8 mouse cellular contexts compared by ENCODE assay signal in the genomic region with DNA sequence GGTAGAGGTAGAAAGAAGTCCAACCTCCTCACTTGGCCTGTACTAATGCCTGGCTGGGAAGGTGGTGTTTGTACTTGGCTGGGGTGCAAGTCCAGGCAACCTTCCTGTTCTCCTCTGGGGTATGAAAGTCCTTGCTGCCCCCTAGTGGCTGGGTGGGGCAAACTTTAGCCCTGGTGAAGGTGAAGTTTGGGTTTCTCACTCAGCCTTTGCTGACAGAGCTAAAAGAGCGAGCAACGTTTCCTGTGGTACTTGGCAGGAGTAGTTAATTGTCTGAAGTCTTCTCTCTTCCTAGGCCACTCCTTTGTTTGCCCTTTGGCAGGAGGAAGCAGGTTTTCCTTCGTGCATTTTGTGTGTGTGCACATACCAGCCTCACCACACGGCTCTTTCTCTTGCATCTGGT. TPM values are rescaled to one million over a fixed set of nuclear protein-coding genes. Genes with fewer than 3 reads are reported as not detected.
A peak's percentile ranks its signal among the peaks of the same experiment; 100 is the strongest.
DNase-seq lines count a peak whose midpoint lies in the region; ATAC-seq and TF ChIP-seq lines count a peak whose summit lies in the region.

No protein-coding gene starts in this region.

- peak; percentile 67 for TF ChIP-seq CTCF in lung, embryonic 14.5 days (IDR thresholded peaks at IDR 0.05; ENCODE audit: low read depth)

- no peak overlapping the region for H3K4me3 ChIP-seq in intestine, embryonic 14.5 days (ENCODE audit: low read depth, low read length)
- H3K4me3 ChIP-seq in intestine, embryonic 15.5 days (replicated peaks) = no peak overlapping the region
- no peak overlapping the region for H3K4me3 ChIP-seq in lung, embryonic 14.5 days (ENCODE audit: low read depth, low read length)
- H3K4me3 ChIP-seq in forebrain, embryonic 15.5 days = no peak overlapping the region

- WGBS in intestine, embryonic 14.5 days = 36% methylated on average over 4 of the region's 4 CpGs
- WGBS in intestine, embryonic 15.5 days = 33% methylated on average over 4 of the region's 4 CpGs
- 32% methylated on average over 4 of the region's 4 CpGs for WGBS in lung, embryonic 14.5 days
- 50% methylated on average over 4 of the region's 4 CpGs for WGBS in forebrain, embryonic 15.5 days

- H3K4me1 ChIP-seq in intestine, embryonic 14.5 days (replicated peaks; ENCODE audit: control insufficient read depth, insufficient read depth, low read length) = no peaks in the 10 kb centered on the region
- no peaks in the 10 kb centered on the region for H3K4me1 ChIP-seq in intestine, embryonic 15.5 days (replicated peaks)
- H3K4me1 ChIP-seq in lung, embryonic 14.5 days (ENCODE audit: insufficient read depth) = no peaks in the 10 kb centered on the region
- peaks cover 11% of the 10 kb centered on the region for H3K4me1 ChIP-seq in forebrain, embryonic 15.5 days

- no peak overlapping the region for H3K4me2 ChIP-seq in intestine, embryonic 14.5 days (ENCODE audit: low read length)
- no peak overlapping the region for H3K4me2 ChIP-seq in intestine, embryonic 15.5 days (replicated peaks)
- H3K4me2 ChIP-seq in lung, embryonic 14.5 days = no peak overlapping the region
- no peak overlapping the region for H3K4me2 ChIP-seq in forebrain, embryonic 15.5 days (replicated peaks)

- no peak overlapping the region for H3K9ac ChIP-seq in intestine, embryonic 14.5 days (ENCODE audit: low read length)
- no peak overlapping the region for H3K9ac ChIP-seq in intestine, embryonic 15.5 days
- no peak overlapping the region for H3K9ac ChIP-seq in lung, embryonic 14.5 days
- H3K9ac ChIP-seq in forebrain, embryonic 15.5 days (replicated peaks) = no peak overlapping the region

- H3K9me3 ChIP-seq in intestine, embryonic 14.5 days (ENCODE audit: control insufficient read depth, low read length) = no peaks in the 10 kb centered on the region
- no peaks in the 10 kb centered on the region for H3K9me3 ChIP-seq in intestine, embryonic 15.5 days
- H3K9me3 ChIP-seq in lung, embryonic 14.5 days (ENCODE audit: low read depth, low read length) = no peaks in the 10 kb centered on the region
- no peaks in the 10 kb centered on the region for H3K9me3 ChIP-seq in forebrain, embryonic 15.5 days

- H3K27ac ChIP-seq in intestine, embryonic 14.5 days (ENCODE audit: low read depth) = no peak overlapping the region
- no peak overlapping the region for H3K27ac ChIP-seq in intestine, embryonic 15.5 days
- no peak overlapping the region for H3K27ac ChIP-seq in lung, embryonic 14.5 days (ENCODE audit: low read depth)
- H3K27ac ChIP-seq in forebrain, embryonic 15.5 days (replicated peaks) = no peak overlapping the region

- DNase-seq in intestine, embryonic 14.5 days (ENCODE audit: low spot score) = peak; percentile 59
- peak; percentile 80 for DNase-seq in R1 (ENCODE audit: low read depth, low spot score)
- peak; percentile 34 for DNase-seq in fat pad, adult 2 months (ENCODE audit: extremely low read depth, low read depth, low spot score)
- DNase-seq in kidney, postnatal 25 days = peak; percentile 80
- peak; percentile 49 for DNase-seq in lung, embryonic 14.5 days
- DNase-seq in spleen, adult 18-20 months = peak; percentile 51 to 75

- ATAC-seq in intestine, embryonic 14.5 days (replicated peaks; ENCODE audit: low FRiP score, low TSS enrichment, low read depth) = no peak
- no peak for ATAC-seq in intestine, embryonic 15.5 days
- ATAC-seq in lung, embryonic 14.5 days (ENCODE audit: insufficient read depth) = no peak
- no peak for ATAC-seq in forebrain, embryonic 15.5 days (replicated peaks)

- no peaks in the 10 kb centered on the region for H3K36me3 ChIP-seq in intestine, embryonic 14.5 days (ENCODE audit: control insufficient read depth, insufficient read depth, low read length)
- H3K36me3 ChIP-seq in intestine, embryonic 15.5 days = no peaks in the 10 kb centered on the region
- H3K36me3 ChIP-seq in lung, embryonic 14.5 days (ENCODE audit: insufficient read depth) = no peaks in the 10 kb centered on the region
- no peaks in the 10 kb centered on the region for H3K36me3 ChIP-seq in forebrain, embryonic 15.5 days

- no peaks in the 10 kb centered on the region for H3K27me3 ChIP-seq in intestine, embryonic 14.5 days (replicated peaks; ENCODE audit: control insufficient read depth, insufficient read depth, low read length)
- H3K27me3 ChIP-seq in intestine, embryonic 15.5 days (replicated peaks) = no peaks in the 10 kb centered on the region
- no peaks in the 10 kb centered on the region for H3K27me3 ChIP-seq in lung, embryonic 14.5 days (ENCODE audit: insufficient read depth, low read length)
- H3K27me3 ChIP-seq in forebrain, embryonic 15.5 days = no peaks in the 10 kb centered on the region

RNA-seq across cellular contexts. Expression of a gene that starts 3.1 kb away (rescaled TPM):
- polyA plus RNA-seq in intestine, embryonic 14.5 days (2014; fragmentation: Nextera tagmentation; extraction: Ambion mirVana) = 27.3 and 33.5 TPM in 2 replicates
- polyA plus RNA-seq in intestine, embryonic 15.5 days (2015; fragmentation: Nextera tagmentation; extraction: Ambion mirVana) = 25.4 and 26.0 TPM in 2 replicates
- 23.5 and 24.7 TPM in 2 replicates for polyA plus RNA-seq in lung, embryonic 14.5 days (2014; fragmentation: Nextera tagmentation; extraction: Ambion mirVana)
- polyA plus RNA-seq in forebrain, embryonic 15.5 days (2015; fragmentation: Nextera tagmentation; extraction: Ambion mirVana) = 18.5 and 21.6 TPM in 2 replicates

RNA-seq across cellular contexts. Expression of a gene that starts 38.0 kb away (rescaled TPM):
- 0.46 and 0.91 TPM in 2 replicates for polyA plus RNA-seq in intestine, embryonic 14.5 days (2014; fragmentation: Nextera tagmentation; extraction: Ambion mirVana)
- polyA plus RNA-seq in intestine, embryonic 15.5 days (2015; fragmentation: Nextera tagmentation; extraction: Ambion mirVana) = 0.55 and 1.1 TPM in 2 replicates
- polyA plus RNA-seq in lung, embryonic 14.5 days (2014; fragmentation: Nextera tagmentation; extraction: Ambion mirVana) = 6.7 and 6.9 TPM in 2 replicates
- 13.9 and 15.3 TPM in 2 replicates for polyA plus RNA-seq in forebrain, embryonic 15.5 days (2015; fragmentation: Nextera tagmentation; extraction: Ambion mirVana)
